Mouse (Mus musculus) R1 (cell line): ENCODE data around the gene Isy1.

Source experiments
- DNase-seq: peaks from one replicate; pipeline ENCODE4 v3.0.0-alpha.2; 2018; ENCODE audit warnings: low read depth, low spot score

Isy1 gene

GRCm38 (mm10) chr6:87805448-87805847, 33.1 kb downstream of the Isy1 start:
- DNase-seq: no peak

DNA sequence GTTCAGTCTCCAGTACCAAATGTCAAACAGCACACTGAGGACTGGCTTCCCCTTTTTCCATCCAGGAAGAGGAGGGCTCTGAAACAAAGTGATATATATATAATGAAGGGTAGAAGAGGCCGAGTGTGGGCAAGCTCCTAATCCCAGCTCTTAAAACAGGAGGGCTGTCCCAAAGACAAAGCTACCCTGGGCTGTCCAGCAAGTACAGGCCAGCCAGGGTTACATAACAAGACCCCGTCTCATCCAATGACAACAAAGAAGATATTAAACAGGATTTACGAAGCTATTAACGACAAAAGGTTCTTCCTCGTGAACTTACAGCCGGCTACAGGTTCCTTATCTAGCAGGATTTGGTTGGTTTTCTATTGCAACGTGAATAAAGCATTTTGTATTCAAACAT, 33.7 kb downstream of the Isy1 start:
- DNase-seq: no peak

- DNase-seq: no peak
These were observed 34.6 kb downstream of the Isy1 start for GRCm38 (mm10) chr6:87804036-87804435.

- no peak for DNase-seq
These were observed 36.1 kb downstream of the Isy1 start for GRCm38 (mm10) chr6:87802462-87802861.

GRCm38 (mm10) chr6:87799576-87799975, 39.0 kb downstream of the Isy1 start:
- no peak for DNase-seq

DNA sequence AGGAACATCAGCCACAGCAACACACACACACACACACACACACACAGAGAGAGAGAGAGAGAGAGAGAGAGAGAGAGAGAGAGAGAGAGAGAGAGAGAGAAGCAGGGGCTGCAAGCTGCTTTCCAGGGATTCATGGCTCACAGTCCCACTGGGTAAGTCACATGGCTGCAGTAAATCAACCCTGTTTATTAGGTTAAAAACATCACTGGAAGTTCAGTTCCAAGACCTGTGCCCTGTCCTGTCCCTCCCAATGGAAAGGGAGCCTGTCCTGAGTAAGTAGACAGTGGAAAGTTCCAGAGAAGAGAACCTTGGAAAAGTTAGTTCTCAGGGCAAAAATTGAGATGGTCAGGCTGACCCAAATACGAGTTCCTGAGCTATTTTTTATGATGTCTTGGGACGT, 41.3 kb downstream of the Isy1 start:
- no peak for DNase-seq

DNA sequence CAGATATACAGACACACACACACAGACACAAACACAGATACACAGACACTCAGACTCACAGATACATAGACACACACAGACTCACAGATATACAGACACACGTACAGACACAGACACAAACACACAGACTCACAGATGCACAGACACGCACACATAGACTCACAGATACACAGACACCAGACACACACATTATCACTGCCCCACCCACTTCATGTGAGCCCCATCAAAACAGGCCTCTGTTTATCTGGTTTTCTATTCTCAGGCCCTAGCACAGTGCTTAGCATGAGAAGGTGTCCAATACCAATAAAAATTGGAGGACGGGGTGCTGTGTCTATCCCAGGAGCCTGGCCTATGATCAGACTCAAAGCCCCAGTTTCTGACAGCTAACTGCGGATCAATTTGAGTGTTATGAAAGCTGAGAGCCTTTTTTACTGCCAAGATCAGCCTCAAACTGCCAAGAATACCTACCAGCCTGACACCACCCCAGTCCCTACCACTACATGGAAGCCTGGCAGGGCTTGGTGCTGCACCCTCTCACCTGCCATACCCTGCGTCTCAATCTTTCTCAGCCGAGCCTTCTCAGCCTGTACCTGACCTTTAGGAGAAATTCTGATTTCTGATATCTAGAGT, 42.2 kb downstream of the Isy1 start:
- DNase-seq: no peak

- DNase-seq: peak; percentile 72
These were observed 43.0 kb downstream of the Isy1 start for GRCm38 (mm10) chr6:87795385-87796150.

DNA sequence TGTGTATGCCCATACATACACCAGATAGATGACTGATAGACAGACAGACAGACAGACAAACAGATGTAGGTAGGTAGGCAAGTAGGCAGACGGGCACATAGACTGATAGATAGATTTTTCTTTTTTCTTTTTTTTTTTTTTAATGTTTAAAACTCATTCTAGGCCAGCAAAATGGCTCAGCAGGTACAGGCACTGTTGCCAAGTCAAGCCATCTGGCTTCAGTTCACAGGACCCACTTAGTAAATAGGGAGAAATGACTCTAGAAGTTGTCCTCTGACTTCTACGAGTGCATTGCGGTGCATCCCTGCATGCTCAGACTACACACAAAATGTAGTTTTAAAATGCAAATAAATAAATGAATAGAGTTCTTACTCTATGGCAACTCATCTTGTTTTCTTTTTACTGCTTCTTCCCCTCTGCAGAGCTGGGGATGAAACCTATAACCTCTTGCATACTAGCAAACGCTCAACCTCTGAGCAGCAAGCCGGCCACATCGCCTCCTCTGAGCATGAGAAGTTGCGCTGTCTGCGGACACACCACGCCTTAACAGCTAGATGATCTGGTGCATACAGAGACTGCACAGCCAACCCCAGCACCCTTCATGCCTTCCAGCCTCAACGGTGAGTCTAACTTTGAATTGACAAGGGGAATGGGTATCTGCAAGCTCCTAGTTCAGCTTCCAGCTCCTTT, 44.6 kb downstream of the Isy1 start:
- DNase-seq: no peak

- DNase-seq: no peak
These were observed 46.8 kb downstream of the Isy1 start for GRCm38 (mm10) chr6:87791826-87792225.

DNA sequence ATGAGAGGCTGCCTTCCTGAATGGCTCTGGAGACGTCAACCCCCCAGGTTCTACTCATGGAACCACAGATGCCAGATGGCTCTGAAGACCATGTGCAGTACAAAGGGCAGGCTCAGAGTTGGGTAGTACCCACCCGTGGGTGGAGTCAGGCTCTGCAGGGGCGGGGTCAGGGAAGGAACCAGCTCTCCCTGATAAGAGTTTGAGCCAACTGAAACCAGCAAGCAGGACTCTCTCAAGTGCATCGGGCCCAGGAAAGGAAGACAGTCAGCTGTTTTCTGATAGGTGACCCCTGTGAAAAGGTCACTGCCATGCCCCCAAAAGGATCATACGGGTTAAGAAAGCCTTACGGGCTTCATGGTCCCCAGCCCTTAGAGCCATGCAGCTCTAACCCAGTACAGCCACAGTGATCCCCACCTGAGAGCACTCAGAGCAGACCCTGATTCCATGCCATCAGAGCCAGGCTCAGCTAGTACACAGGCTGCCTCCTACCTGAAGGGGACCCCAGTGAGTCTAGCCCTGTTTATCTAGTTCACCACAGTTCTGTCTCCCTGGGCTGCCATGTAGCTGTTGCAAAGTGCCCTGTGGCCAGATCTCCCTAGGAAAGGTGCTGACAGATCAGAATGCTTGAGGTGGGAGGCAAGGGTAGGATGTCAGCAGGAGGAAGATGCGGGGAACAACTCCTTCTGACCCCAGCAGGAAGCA, 47.7 kb downstream of the Isy1 start:
- DNase-seq: peak; percentile 12

- DNase-seq: no peak
These were observed 48.8 kb downstream of the Isy1 start for GRCm38 (mm10) chr6:87789791-87790190.

GRCm38 (mm10) chr6:87788896-87789587, 49.6 kb downstream of the Isy1 start:
- no peak for DNase-seq

DNA sequence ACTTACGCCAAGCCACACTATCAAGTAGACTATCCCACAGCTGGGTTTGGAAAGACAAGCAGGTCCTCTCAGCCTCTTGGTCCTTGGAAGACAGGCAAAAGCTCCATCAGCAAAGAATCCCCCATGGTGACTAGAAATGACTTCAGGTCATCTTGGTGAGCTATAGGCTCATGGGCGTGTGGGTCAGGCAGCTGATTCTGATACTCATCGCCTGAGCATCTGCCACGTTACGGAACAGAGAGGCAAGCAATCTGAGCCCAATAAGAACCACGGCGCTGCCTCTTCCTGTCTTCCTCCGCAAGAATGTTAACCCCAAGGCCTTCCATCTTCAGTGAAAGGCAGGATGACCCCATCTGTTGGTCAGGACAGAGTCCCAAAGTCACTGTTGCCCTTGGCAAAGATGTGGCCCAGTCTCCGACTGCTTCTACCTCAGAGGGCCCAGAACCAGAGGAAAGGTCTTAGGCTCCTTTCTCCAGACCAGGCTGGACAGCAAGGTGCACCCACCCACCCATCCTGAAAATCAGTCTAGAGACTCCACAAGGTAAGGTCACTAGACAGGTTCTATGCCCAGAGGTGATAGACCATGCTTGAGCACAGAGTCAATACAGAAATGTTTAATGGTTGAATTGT, 50.2 kb downstream of the Isy1 start:
- no peak for DNase-seq

DNA sequence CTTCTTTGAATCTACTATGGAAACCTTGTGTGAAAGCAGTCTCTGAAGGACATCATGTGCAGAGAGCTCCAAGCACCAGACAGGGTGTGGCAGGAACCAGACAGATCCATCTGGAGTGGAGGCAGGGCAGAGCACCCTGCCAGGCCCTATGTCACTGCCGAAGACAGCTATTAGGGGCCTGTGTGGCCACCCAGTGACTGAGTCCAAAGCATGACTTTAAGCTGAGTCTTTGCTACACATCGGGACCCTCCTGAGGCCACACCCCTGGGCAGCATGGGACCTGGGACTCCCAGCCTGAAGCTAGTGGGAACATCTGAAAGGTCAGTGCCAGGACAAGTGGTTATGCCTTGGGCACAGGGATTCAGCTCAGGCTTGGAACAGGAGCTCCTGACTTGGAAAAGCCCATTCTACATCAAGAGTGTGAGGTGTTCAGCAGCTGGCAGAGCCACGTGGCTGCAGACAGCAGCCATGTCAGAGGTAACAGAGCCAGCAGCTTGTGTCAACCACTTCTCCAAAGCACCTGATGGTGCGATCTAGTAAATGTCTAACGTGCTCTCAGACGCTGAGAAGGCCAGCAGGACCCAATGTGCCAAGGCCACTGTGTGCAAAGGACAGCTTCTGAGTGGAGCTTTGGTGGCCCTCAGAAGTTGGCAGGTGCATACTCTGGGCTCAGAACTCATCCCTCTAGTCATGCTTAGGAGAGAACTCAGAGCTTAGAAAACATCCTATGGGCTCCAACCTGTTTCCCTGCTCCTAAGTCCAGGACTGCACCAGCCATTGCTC, 51.3 kb downstream of the Isy1 start:
- DNase-seq: no peak

DNA sequence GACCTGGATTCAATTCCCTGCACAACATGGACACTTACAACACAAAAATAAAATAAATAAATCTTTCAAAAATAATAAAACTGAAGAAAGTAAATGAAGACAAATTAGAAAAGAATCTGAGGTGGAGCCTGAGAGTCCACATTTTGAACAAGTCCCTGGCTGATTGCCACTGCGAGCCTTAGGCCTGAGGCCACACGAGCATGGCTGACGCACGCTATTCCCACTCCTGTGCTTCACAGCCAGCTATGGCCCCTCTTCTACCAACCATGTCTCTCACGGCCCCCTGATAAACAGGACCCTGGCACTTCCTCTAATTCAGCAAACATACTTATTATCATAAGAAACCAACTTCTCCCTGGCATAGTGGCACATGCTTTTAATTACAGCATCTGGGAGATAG, 52.0 kb downstream of the Isy1 start:
- no peak for DNase-seq

- DNase-seq: no peak
These were observed 54.6 kb downstream of the Isy1 start for GRCm38 (mm10) chr6:87784033-87784432.

DNA sequence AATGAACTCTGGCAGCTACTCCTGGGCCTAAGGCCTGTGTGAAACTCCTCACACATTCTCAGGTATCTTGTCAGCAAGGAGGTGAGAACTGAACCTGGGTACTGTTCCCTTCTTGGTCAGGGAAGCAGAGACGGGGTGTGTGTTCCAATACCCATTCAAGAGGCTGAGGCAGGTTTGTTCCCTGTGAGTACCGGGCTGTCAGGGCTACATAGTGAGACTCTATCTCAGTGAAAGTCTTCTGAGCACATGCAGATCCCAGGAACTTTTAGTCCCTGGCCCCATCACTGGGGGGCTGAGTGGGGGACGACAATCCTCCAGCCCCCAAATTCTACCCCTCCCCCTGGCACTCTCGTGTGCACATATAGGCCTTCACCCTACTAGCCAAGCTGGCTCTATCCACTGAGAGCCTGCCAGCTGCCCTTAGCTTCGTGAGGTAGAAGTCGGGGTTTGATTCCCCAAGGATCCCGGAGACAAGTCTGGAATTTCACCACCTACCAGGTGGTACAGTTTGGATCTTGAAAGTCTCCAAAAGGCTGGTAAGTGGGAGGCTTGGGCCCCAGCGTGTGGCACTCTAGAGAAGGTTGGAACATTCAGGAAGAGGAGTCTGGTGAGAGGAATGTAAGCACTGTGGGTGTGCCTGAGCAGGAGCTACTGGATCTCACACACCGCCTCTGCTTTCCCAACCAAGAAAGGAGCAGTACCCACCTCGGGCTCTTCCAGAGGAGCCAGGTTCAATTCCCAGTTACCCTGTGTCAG, 57.9 kb downstream of the Isy1 start:
- no peak for DNase-seq
